Mouse (Mus musculus): ENCODE data around the gene Pias4. TPM values are rescaled to one million over a fixed set of nuclear protein-coding genes. Genes with fewer than 3 reads are reported as not detected.
"Not testable (repeated sequence)": the region's sequence is repeated elsewhere in the genome, so short reads cannot be mapped to it uniquely, and the experiment has no call there.

Pias4 gene
- polyA plus RNA-seq, 1 experiment from 2014 or later = 70.6 TPM

DNA sequence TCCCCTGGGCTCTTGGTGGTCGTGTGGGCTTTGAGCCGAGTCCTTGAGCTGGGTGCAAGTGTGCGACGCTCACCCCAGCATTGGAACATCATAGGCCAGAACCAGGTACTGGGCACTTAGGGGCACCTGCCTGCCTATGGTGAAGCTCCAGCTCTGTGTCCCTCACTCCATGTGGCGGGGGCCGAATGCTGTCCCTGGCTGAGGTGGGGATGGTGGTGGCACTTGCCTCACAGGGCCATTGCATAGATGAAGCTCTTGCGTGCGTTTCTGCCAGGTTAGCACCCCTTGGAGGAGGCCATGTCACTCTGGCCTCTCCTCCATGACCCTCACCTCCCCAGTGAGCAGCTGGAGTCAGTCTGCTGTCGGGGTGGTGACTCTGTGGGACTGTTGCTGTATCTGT, 19.4 kb upstream of the Pias4 start:
- Histone ChIP-seq H3K9ac (no peak overlapping the region), H3K36me3 (peaks cover 60% of the 10 kb centered on the region), H3K27me3 (replicated peaks) (no peaks in the 10 kb centered on the region)

DNA sequence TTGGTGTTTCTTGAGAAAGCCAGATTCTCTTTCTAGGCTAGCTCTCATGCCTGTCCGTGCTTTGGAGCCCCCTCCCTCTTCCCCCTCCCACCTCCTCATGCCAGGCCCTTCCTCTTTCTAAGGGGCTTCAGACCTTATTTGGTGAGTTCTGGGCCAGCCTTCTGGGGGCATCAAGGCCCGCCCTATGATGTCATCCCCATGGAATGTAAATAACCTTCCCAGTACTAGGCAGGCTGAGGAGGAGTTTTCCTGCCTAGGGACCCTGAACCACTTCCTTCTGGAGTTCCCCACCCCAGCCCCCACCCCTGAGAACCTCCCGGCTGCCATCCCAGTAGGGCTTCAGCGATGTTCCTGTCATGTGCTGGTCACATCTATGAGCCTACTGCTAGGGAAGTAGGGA, 17.0 kb upstream of the Pias4 start:
- Histone ChIP-seq H3K27me3 (replicated peaks) (no peaks in the 10 kb centered on the region), H3K9me3 (no peaks in the 10 kb centered on the region), H3K4me3 (no peak overlapping the region), H3K27ac (no peak overlapping the region), H3K36me3 (peaks cover 67% of the 10 kb centered on the region), H3K4me1 (peaks cover 21% of the 10 kb centered on the region), H3K4me2 (replicated peaks) (no peak overlapping the region), H3K9ac (no peak overlapping the region)
- 67% methylated on average over 4 of the region's 4 CpGs for whole genome bisulfite sequencing
- no peak for ATAC-seq (ENCODE audit: low FRiP score, low read depth)

More for the DNA sequence above, 19.4 kb upstream of the Pias4 start:
- no peak overlapping the region for H3K4me3 ChIP-seq
- WGBS = 94% methylated on average over 9 of the region's 9 CpGs
- H3K4me2 ChIP-seq (replicated peaks) = no peak overlapping the region
- H3K9me3 ChIP-seq = no peaks in the 10 kb centered on the region
- H3K27ac ChIP-seq = no peak overlapping the region
- ATAC-seq (ENCODE audit: low FRiP score, low read depth) = no peak
- H3K4me1 ChIP-seq = peaks cover 11% of the 10 kb centered on the region

DNA sequence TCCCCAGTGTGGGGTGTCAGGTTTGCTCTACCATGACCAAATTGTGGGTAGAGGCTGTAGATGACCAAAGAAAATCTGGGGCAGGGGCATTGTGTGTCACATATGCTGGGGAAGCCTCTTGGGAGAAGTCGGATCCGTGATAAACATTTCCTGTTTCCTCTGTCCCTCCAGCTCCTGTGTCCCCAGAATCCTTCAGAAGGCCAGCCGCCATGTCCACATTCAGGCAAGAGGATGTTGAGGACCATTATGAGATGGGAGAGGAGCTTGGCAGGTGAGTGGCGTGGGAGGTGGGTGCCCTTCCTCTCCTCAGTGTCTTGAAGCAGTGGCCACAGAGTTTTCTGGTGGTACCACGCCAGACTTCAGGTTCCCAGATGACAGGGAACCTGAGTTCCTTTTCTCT, 16.1 kb upstream of the Pias4 start, which contains the start of gene 4930442H23Rik:
TSS of gene 4930442H23Rik (minus strand) at position 45 of the 400 bp plus-strand sequence.
- Histone ChIP-seq H3K9me3 (no peaks in the 10 kb centered on the region), H3K27ac (0 out of 2 replicates have a peak within 1 kb of the TSS, but pooled peaks have one; percentile 28), H3K36me3 (peaks cover 74% of the 10 kb centered on the region), H3K27me3 (replicated peaks) (no peaks in the 10 kb centered on the region), H3K4me2 (replicated peaks) (peak within 1 kb of the TSS; percentile 69), H3K9ac (peak within 1 kb of the TSS; percentile 66), H3K4me3 (peak within 1 kb of the TSS; percentile 57), H3K4me1 (peaks cover 21% of the 10 kb centered on the region)
- WGBS = 82% methylated on average over 5 of the region's 5 CpGs
- no peak for ATAC-seq (ENCODE audit: low FRiP score, low read depth)

DNA sequence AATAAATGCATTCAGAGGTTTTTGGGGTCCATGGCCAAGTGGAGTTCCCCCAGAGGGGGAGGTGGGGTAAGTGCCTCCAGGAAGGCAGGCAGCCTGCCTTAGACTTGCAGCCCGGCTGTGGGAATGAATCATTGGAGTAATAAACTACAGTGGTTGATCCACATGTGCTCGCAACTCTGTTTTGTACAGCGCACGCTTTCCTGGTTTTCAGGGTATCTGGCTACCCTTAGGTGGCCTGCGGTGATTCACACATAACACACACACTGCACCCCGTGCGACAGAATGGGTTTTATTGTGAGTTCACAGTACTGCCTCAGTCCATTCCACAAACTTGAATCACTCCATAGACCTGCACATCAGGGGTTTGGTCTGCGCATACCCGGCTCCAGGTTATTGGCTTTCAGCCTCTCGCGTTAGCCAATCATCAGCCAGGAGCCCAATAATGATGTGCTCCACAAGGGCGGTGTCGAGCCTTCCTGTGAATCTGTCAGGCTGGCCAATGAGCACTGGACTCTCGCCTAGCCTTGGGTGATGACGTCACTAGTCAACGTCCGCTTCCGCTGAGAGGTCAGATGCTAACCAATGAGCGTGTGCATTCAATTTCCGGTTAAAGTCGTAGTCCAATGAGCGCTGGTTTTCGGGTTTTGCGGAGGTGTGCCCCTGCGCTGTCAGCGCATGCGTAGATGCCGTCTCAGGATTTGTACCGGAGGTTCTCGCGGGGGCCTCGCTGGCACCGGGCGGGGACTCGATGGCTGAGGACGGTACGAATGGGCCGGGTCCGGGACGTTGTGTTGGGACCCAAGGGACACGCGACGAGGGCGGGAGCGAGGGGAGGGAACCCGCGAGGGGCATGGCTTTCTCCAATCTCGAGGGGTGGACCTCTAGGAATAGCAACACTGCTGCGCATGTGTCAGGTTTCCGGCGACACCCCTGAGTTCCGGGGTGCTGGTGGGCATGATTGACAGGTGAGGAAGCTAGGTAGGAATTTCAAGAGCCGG, 14.9 kb upstream of the Pias4 start, which contains the start of gene Dapk3:
TSS of gene Dapk3 (plus strand) at position 670 of the 998 bp plus-strand sequence.
- peaks cover 81% of the 10 kb centered on the region for H3K36me3 ChIP-seq
- H3K27me3 ChIP-seq (replicated peaks) = no peaks in the 10 kb centered on the region
- H3K4me3 ChIP-seq = peak within 1 kb of the TSS; percentile 57
- peaks cover 32% of the 10 kb centered on the region for H3K4me1 ChIP-seq
- H3K9ac ChIP-seq = peak within 1 kb of the TSS; percentile 66
- peak within 1 kb of the TSS; percentile 69 for H3K4me2 ChIP-seq (replicated peaks)
- no peaks in the 10 kb centered on the region for H3K9me3 ChIP-seq
- 0 out of 2 replicates have a peak within 1 kb of the TSS, but pooled peaks have one; percentile 28 for H3K27ac ChIP-seq
- peak; percentile 93 for ATAC-seq (ENCODE audit: low FRiP score, low read depth)
- 4% methylated on average over 53 of the region's 53 CpGs for WGBS

DNA sequence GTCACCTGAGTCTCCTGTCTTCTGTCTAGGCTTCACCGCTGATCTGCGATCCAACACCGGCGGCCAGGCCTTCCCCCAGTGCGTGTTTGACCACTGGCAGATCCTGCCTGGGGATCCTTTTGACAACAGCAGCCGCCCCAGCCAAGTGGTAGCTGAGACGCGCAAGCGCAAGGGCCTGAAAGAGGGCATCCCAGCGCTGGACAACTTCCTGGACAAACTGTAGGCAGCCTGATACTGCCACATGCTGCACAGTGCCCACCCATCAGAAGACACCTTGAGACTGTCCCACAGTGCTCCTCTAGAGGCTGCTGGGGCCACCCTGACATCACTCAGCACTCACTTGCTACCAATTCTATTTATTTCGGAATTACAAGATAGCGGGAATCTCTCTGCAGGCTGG, 14.1 kb upstream of the Pias4 start:
- 84% methylated on average over 12 of the region's 12 CpGs for WGBS
- peaks cover 36% of the 10 kb centered on the region for H3K4me1 ChIP-seq
- not testable (repeated sequence) for H3K9me3 ChIP-seq; H3K27ac ChIP-seq; H3K9ac ChIP-seq; H3K4me3 ChIP-seq; H3K27me3 ChIP-seq (replicated peaks); H3K4me2 ChIP-seq (replicated peaks); ATAC-seq (ENCODE audit: low FRiP score, low read depth)
- peaks cover 78% of the 10 kb centered on the region for H3K36me3 ChIP-seq

DNA sequence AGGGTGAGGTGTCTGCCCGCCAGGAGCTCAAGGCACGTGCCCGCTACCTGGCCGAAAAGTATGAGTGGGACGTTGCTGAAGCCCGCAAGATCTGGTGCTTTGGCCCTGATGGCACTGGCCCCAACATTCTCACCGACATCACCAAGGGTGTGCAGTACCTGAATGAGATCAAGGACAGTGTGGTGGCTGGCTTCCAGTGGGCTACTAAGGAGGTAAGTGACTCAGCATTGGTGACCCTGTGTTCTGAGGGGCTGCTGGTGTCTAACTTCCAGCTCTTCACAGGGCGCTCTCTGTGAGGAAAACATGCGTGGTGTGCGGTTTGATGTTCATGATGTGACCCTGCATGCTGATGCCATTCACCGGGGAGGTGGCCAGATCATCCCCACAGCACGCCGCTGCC, 13.2 kb upstream of the Pias4 start:
- Histone ChIP-seq H3K27me3 (replicated peaks) (no peaks in the 10 kb centered on the region), H3K4me1 (peaks cover 38% of the 10 kb centered on the region), H3K27ac (no peak overlapping the region), H3K9me3 (no peaks in the 10 kb centered on the region), H3K4me2 (replicated peaks) (no peak overlapping the region), H3K4me3 (no peak overlapping the region), H3K9ac (no peak overlapping the region), H3K36me3 (peaks cover 71% of the 10 kb centered on the region)
- ATAC-seq (ENCODE audit: low FRiP score, low read depth) = no peak
- WGBS = 93% methylated on average over 13 of the region's 13 CpGs

DNA sequence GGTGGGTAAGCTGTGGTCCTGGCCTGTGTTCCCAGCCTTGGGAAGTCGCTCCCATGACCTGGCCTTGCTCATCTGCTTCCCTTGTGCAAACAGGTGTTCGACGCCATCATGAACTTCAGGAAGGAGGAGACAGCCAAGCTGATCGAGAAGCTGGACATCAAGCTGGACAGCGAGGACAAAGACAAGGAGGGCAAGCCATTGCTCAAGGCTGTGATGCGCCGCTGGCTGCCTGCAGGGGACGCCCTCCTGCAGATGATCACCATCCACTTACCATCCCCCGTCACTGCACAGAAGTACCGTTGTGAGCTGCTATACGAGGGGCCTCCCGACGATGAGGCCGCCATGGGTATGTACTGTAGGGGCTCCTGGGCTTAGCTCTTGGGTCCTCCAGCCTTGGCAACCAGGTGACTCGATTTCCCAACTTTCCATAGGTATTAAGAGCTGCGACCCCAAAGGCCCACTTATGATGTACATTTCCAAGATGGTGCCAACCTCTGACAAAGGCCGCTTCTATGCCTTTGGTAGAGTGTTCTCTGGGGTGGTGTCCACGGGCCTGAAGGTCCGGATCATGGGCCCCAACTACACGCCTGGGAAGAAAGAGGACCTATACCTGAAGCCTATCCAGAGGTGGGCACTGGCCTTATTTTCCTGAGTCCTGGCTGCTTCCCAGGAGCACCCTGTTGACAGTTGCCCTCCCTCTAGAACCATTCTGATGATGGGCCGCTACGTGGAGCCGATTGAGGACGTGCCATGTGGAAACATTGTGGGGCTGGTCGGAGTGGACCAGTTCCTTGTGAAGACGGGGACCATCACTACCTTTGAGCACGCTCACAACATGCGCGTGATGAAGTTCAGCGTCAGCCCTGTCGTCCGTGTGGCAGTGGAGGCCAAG, 12.0 kb upstream of the Pias4 start:
- no peak overlapping the region for H3K4me3 ChIP-seq
- peaks cover 59% of the 10 kb centered on the region for H3K36me3 ChIP-seq
- peaks cover 46% of the 10 kb centered on the region for H3K4me1 ChIP-seq
- H3K4me2 ChIP-seq (replicated peaks) = no peak overlapping the region
- no peak overlapping the region for H3K27ac ChIP-seq
- 91% methylated on average over 32 of the region's 32 CpGs for WGBS
- H3K9me3 ChIP-seq = no peaks in the 10 kb centered on the region
- no peak overlapping the region for H3K9ac ChIP-seq
- no peaks in the 10 kb centered on the region for H3K27me3 ChIP-seq (replicated peaks)
- no peak for ATAC-seq (ENCODE audit: low FRiP score, low read depth)

DNA sequence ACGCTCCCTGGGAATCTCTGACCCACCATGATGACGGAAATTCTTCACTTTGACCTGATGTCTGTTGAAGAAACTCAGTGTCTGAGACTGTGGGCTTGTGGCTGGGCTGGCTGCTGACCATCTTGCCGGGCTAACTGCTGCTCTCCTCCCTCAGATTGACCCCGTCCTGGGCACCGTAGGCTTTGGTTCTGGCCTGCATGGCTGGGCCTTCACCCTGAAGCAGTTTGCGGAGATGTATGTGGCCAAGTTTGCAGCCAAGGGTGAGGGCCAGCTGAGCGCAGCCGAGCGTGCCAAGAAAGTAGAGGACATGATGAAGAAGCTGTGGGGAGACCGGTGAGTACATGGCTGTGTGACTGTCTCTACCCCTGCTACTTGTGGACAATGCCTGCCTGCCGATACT, 11.2 kb upstream of the Pias4 start:
- H3K4me3 ChIP-seq = no peak overlapping the region
- H3K4me1 ChIP-seq = peaks cover 50% of the 10 kb centered on the region
- no peak overlapping the region for H3K9ac ChIP-seq
- H3K27me3 ChIP-seq (replicated peaks) = no peaks in the 10 kb centered on the region
- no peaks in the 10 kb centered on the region for H3K9me3 ChIP-seq
- no peak overlapping the region for H3K27ac ChIP-seq
- WGBS = 92% methylated on average over 11 of the region's 11 CpGs
- peak overlapping the region; percentile 99; the same call in 1 of the 2 replicates for H3K4me2 ChIP-seq (replicated peaks)
- H3K36me3 ChIP-seq = peaks cover 53% of the 10 kb centered on the region
- ATAC-seq (ENCODE audit: low FRiP score, low read depth) = no peak

DNA sequence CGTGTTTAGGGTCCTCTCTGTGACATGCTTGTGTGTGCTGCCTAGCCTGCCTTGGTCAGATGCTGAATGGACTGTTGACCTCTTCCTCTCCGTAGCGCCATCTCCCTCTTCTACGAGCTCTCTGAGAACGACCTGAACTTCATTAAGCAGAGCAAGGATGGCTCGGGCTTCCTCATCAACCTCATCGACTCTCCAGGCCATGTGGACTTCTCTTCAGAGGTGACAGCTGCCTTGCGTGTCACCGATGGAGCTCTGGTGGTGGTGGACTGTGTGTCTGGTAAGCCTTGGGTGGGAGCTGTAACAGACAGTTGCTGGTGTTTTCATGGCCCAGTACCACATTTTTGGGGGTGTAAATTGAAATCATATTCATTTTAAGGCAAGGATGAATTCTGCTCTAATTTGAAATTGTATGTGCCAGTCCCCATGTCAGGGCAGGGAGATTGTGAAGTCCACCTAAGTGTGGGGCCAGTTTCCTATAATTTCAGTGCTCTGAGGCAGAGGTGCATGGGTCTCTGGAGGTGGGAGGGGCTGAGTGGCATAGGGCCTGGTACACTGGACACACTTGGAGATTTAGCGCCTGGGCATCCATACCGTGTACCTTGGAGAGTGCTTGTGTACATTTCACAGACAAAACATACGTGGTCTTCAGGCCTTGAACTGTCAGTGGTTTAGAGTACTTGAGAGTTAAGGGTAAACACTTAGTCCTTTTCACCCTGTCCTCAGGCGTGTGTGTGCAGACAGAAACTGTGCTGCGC, 10.4 kb upstream of the Pias4 start:
- Histone ChIP-seq H3K4me3 (peak overlapping the region; percentile 85), H3K27ac (no peak overlapping the region), H3K9me3 (no peaks in the 10 kb centered on the region), H3K36me3 (peaks cover 53% of the 10 kb centered on the region), H3K27me3 (replicated peaks) (no peaks in the 10 kb centered on the region), H3K4me1 (peaks cover 50% of the 10 kb centered on the region), H3K4me2 (replicated peaks) (peak overlapping the region; percentile 99), H3K9ac (peak overlapping the region; percentile 93)
- ATAC-seq (ENCODE audit: low FRiP score, low read depth) = no peak
- WGBS = 70% methylated on average over 14 of the region's 14 CpGs

DNA sequence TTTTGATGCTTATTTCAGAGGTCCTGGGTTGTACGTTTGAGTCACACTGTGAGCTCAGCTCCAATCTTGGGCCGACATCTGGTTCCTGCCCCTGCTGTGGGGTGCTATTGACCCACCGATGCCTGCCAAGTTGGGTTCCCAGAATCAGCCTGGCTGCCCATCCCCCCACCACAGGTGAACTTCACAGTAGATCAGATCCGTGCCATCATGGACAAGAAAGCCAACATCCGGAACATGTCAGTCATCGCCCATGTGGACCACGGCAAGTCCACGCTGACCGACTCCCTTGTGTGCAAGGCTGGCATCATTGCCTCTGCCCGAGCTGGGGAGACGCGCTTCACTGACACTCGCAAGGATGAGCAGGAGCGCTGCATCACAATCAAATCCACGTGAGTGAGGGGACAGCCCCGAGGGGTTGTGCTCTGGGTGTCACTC, 9.8 kb upstream of the Pias4 start:
- H3K27ac ChIP-seq = peak overlapping the region; percentile 77
- peak overlapping the region; percentile 99 for H3K4me2 ChIP-seq (replicated peaks)
- H3K9ac ChIP-seq = peak overlapping the region; percentile 93
- H3K9me3 ChIP-seq = no peaks in the 10 kb centered on the region
- H3K36me3 ChIP-seq = peaks cover 53% of the 10 kb centered on the region
- H3K4me1 ChIP-seq = peaks cover 50% of the 10 kb centered on the region
- peak overlapping the region; percentile 85 for H3K4me3 ChIP-seq
- 16% methylated on average over 16 of the region's 16 CpGs for WGBS
- H3K27me3 ChIP-seq (replicated peaks) = no peaks in the 10 kb centered on the region
- ATAC-seq (ENCODE audit: low FRiP score, low read depth) = no peak

DNA sequence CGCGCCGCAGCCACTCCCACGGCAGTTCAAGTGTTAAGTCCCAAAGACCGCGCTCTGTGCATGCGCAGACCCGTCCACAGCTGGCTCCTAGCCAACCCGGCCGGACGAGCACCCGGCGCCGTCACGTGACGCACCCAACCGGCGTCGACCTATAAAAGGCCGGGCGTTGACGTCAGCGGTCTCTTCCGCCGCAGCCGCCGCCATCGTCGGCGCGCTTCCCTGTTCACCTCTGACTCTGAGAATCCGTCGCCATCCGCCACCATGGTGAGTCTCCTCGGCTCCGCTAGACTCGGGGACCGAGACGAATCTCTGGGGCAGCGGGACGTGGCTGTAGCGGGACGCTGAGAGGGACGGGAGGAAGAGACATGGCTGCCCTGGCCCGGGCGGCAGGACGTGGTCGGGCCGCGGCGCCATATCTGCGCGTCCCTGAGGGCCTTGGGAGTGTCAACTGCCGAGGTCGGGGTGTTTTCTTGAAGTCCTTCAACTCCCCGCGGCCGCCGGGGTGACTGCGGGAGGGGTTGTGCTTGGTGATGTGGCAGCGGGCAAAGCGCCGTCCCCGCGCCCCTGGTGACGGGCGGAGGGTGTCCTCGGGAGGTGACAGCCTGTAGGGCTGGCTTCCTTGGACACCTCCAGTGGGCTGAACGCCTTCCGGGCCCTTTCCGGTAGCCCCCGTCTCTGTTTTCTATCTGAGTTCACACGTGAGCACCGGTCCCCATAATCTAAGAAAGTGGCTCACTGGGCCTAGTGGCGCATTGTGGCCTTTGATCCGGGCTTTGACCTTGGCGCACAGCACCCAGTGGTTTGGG, 8.9 kb upstream of the Pias4 start, which contains the start of gene Eef2:
TSS of gene Eef2 (plus strand) at position 166 of the 806 bp plus-strand sequence.
- Histone ChIP-seq H3K9ac (peak within 1 kb of the TSS; percentile 93), H3K36me3 (peaks cover 45% of the 10 kb centered on the region), H3K27me3 (replicated peaks) (no peaks in the 10 kb centered on the region), H3K27ac (peak within 1 kb of the TSS; percentile 77), H3K4me1 (peaks cover 49% of the 10 kb centered on the region), H3K4me2 (replicated peaks) (peak within 1 kb of the TSS; percentile 99), H3K4me3 (peak within 1 kb of the TSS; percentile 85), H3K9me3 (no peaks in the 10 kb centered on the region)
- peak; percentile 76 for ATAC-seq (ENCODE audit: low FRiP score, low read depth)
- WGBS = under 1% methylated on average over 77 of the region's 77 CpGs

Data from neural tube, embryonic 12.5 days (tissue).